Mouse (Mus musculus) layer of hippocampus, adult 9-11 months (tissue): ENCODE measurements around the gene Gtf3c5.

Experiments
- DNase-seq: peaks from one replicate; pipeline ENCODE4 v3.0.0; 2022

Gene Gtf3c5

GRCm38 (mm10) chr2:28532938-28533771, 50.4 kb downstream of the Gtf3c5 start:
- peak; percentile 95 for DNase-seq

GRCm38 (mm10) chr2:28530311-28530710, 53.2 kb downstream of the Gtf3c5 start:
- DNase-seq: no peak

- DNase-seq: no peak
These were observed 53.7 kb downstream of the Gtf3c5 start for GRCm38 (mm10) chr2:28529856-28530255.

GRCm38 (mm10) chr2:28528354-28528730, 55.2 kb downstream of the Gtf3c5 start:
- DNase-seq: no peak

GRCm38 (mm10) chr2:28527436-28528353, 55.9 kb downstream of the Gtf3c5 start:
- DNase-seq: no peak

GRCm38 (mm10) chr2:28525943-28526876, 57.3 kb downstream of the Gtf3c5 start:
- DNase-seq: no peak

GRCm38 (mm10) chr2:28525219-28525942, 58.2 kb downstream of the Gtf3c5 start:
- DNase-seq: peak; percentile 89

- DNase-seq: peak; percentile 9
These were observed 59.1 kb downstream of the Gtf3c5 start for GRCm38 (mm10) chr2:28524406-28524805.

GRCm38 (mm10) chr2:28523643-28524117, 59.9 kb downstream of the Gtf3c5 start:
- DNase-seq: peak; percentile 94

GRCm38 (mm10) chr2:28522166-28522565, 61.4 kb downstream of the Gtf3c5 start:
- DNase-seq: no peak

- peak; percentile 93 for DNase-seq
These were observed 61.9 kb downstream of the Gtf3c5 start for GRCm38 (mm10) chr2:28521571-28522151.

GRCm38 (mm10) chr2:28520581-28520980, 63.0 kb downstream of the Gtf3c5 start:
- DNase-seq: no peak

- peak; percentile 73 for DNase-seq
These were observed 65.3 kb downstream of the Gtf3c5 start for GRCm38 (mm10) chr2:28518231-28518630.

- no peak for DNase-seq
These were observed 66.2 kb downstream of the Gtf3c5 start for GRCm38 (mm10) chr2:28517206-28517909.
